Mouse (Mus musculus) embryo, embryonic 9.5 days (tissue): ENCODE results near the gene Cap2.

Source experiments
- DNase-seq: peaks from one replicate; pipeline ENCODE4 v3.0.0-alpha.2; 2017; ENCODE audit errors: extremely low spot score

Cap2 gene

DNA sequence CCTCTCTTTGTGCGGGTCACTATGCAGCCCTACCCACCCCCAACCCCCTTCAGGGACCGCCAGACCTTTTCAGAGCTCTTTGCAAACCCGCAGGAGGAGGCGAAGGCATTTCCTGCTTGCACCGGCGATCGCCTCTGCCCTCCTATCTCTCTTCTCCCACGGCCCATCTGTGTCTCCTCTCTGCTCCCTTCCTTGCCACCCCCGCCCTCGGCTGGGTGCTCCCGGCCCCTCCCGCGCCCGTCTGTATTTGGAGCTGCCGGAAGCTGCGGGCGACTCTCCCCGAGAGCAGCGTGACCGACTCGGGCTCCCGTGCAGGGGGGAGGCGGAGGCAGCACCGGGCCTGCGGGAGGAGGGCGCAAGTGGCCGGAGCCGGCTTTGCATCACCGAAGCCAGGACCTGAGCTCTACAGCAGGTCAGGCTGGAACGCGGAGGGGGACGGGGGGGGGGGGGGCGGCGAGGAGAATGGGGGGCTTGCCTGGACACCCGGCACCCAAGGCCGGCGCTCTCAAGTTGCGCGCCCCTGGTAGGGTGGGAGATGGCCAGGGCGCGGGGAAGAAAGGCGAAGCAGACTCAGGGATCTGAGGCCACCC is at the start of gene Cap2:
Cap2 (plus strand) TSS at position 49 of the 590 bp plus-strand sequence.
- DNase-seq: peak; percentile 75

DNA sequence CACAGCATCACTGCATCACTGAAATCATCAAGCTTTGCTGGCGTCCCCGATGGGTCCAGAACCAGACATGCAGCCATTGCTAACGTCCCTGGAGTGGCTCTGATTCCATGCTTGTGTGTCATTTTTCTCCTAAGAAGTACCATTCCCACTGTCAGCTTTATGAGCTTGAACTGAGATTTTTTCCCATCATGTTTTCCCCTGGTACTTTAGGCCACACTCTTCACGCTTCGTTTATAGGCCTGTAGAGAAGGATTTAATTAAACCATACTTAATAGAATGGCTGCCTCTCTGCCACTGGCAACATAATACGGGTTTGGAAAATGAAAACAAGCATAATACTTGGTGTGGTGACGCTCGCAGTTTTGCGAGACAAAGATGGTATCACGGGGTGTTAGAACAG is 42.1 kb upstream of the Cap2 start:
- DNase-seq: no peak

DNA sequence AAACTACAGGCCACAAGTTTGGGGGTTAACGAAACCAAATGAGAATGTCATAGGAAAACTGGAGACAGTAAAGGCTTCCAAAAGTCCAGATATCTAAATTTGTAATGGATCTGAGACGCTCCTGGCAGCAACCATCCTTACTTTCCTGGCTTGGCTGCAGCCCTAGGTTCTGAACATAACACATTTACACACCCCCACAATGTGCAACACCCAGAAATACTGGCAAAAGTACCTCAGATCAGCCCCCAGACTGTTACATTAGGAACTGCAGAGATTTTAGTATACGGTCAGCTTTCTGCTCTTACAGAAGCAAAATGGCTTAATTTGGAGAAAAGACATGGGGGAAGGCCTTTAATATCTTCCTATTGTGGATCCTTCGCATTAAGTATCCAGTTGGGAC is 39.4 kb upstream of the Cap2 start:
- no peak for DNase-seq

DNA sequence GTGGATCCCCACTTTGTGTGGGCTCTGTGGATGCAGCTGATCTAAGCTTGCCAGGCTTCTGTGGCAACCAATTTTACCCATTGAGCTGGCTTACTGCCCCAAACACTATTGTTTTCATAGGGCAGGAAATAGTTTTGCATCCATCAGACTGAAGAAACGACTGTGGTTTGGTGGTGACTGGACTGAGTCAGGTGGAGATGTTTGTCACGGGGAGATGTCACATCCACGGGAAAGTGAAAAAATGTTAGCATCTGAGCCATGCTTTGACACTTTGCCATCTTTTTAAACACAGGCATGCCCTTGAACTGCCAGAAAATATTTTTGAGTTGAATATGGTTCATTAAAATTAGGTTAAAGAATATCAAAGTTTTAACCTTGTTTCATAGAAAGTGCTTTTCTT is 37.9 kb upstream of the Cap2 start:
- DNase-seq: no peak

DNA sequence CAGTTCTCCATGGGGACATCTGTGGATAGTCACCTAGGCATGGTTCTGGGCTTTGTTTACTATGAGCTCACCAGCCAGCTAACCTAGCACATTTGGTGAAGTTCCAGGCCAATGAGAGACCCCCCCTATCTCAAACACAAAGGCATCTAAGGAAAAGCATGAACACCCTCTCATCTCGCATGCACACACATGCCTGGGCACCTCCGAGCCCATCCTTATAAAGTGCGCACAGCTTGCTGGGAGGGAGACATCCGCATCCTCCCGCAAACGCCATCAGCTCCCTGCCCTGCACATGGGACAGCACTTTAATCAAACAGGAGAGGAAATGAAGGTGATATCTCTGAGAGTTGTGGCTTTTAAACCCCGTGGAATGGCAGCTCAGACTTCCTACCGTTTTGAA is 33.4 kb upstream of the Cap2 start:
- no peak for DNase-seq

DNA sequence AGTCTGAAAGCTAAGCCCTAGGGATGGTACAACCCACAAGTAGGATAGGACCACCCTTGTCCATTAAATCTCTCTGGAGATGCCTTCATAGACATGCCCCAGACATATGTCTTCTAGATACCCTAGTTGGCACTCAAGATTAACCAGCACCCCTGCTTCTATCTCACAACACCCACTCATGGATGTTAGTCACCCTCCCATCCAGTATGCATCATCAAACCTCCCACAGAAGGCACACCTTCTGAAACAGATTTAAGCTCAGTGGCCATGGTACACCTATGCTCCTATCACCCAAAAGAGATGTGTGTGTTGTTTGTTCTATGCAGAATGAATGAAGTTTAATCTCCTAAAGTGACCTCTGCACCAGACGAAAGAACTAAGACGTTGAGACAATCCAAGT is 32.1 kb upstream of the Cap2 start:
- no peak for DNase-seq

DNA sequence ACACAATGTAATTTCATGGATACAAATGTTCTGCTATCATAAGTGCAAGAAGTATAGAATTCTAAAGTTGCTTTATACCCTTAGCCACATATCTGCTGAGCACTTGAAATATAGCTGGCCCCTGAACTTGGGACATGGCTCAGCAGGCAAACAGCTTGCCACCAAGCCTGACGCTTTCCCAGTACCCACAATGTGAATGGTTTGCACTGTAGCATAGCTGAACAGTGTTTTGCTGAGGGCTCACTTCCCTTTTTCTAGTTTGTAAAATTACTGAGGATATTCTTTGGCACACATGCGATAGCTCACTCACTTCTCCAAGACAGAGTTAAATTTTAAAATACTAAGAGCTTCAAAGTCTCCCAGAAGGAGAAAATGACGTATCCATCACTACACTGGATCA is 20.4 kb upstream of the Cap2 start:
- no peak for DNase-seq

DNA sequence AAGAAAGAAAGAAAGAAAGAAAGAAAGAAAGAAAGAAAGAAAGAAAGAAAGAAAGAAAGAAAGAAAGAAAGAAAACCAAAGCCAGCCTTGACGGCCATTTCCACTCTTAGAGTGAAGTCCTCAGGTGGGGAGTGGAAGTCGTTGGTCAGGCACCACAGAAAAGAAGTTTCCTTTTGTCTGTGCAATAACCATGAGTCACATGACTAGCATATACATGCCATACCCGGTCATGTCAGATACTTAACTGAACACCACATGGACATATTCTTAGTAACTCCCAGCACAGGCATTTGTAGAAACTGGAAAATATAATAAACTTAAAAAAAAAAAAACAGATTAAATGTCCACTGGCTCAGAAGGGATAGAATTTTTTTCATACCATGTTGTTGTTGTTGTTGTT is 16.0 kb upstream of the Cap2 start:
- DNase-seq: no peak

DNA sequence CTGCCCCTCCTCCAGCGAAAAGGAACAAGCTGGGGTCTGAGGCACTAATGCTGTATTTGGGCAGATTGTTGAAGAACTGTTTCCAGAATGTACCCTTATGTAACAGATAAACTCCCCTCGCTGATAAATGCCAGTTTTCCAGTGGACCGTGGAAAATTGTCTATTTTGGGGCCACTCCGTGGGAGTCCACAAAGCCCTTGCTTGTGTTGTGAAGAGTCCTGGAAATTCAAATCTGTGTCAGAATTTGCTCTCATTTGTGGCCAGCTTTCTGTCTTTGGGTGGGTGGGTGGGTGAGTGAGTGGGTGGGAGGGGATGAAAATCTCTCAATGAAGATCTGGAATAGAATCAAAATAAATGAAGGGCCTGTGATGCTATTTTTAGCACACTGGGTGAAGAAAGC is 13.5 kb upstream of the Cap2 start:
- DNase-seq: no peak

DNA sequence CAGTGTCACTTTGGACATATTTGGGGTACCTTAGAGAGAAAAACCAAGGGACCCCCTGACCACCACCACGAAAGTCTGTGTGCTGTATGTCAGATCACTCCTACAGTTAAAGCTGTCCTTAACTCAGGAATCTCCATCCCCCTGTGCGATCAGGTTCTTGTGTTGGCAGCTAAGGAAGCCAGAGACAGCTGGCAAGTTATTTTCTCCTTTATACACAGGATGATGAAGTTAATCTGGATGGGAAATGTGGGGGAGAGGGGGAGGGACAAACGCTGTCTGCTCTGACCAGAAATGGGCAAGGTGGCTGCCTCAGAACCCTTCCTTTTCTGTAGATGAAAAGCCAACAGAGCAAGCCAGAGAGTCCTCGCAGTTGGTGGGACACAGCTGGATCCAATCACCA is 11.0 kb upstream of the Cap2 start:
- DNase-seq: no peak

DNA sequence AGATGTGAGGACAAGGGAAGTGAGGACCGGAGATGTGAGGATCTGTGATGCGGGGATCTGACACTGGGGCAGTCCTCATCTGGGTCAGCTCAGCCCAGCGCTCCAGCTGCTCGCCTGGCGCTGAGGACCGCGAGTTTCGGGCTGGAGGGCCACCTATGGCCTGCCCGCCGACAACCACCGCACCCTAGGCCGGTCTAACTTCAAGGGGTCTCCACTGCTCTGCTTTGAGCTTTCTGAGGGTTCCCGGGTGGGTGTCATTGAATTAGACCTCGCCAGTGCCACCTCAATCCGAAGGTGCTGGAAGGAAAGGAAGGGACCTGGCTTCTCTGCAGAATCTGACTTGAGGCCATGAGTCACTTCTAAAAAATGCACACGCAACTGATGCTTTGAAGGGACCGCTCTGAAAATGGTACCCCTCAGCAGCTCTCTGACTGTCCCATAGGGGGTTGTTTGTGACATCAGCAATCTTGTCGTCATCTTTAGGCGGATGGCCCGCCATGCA is 793 bp downstream of the Cap2 start:
- peak; percentile 54 for DNase-seq

DNA sequence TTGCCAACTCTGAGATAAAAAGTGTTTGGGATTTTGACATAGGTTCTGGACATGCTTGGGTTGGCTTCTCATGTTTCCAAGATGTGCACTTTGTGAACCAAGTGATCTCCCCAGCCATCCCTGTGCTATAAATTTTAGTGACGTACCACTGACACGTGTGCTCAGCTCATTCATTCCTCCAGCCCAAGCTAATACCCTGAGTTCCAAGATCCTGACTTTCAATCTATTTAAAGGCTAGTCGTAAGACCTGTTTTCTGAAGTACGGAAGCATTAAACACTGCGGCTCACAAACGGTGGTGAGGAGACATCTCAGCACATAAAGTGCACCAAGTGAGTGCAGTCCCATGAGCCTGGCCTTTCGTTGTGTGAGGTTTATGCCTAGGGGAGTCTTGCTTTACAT is 6.3 kb downstream of the Cap2 start:
- DNase-seq: no peak

DNA sequence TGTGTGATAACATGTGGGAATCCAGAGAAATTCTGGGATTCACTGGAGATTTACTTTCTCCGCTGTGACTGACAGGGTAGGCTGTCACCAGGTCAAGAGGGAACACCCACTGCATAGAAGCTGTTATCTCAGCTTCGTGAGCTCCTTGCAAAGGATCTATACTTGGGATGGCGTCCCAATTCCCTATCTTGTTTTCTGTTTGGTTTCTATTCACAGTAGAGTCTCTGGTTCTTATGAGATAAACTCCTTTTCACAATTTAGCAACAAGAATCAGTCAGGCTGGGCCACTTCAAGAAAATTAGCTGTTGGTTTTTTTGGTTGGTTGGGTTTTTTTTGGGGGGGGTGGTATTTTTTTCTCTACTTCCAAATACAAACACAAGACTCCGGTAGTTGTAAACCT is 7.2 kb downstream of the Cap2 start:
- DNase-seq: no peak

DNA sequence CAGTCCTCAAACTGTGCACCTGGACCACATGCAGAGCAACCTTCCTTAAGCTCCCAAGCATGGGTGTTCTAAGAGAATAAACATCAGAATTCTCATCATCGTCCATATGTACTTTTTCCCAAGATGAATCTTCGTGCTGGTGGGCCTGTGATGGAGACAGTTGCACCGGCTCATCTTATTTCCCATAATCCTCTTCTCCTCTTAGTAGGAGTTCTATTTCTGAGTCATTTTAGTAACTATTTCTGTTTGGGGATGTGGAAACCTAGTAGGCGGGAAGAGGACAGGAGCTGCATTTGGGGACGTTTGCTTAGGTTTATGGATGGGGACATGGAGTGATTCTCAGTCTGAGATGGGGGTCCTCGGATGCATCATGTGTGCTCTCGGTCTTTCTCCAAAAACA is 8.8 kb downstream of the Cap2 start:
- no peak for DNase-seq

DNA sequence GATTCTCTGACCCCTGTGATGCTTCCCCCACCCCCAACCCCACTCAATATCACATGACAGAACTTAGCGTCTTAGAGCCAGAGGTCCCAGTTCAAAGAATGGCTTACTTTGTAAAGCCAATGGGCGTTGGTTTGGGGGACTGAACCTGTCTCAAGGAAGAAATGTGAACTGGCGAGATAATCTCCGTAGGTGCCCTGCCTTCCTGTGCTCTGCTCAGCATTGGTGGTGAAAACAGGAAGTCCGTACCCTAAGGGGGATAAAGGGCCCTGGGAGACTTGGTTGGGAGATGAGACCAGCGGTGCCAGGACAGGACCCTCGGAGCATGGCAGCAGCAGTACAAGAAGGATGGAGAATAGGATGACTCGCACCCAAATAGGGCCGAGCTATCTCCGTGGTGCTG is 12.8 kb downstream of the Cap2 start:
- DNase-seq: no peak

DNA sequence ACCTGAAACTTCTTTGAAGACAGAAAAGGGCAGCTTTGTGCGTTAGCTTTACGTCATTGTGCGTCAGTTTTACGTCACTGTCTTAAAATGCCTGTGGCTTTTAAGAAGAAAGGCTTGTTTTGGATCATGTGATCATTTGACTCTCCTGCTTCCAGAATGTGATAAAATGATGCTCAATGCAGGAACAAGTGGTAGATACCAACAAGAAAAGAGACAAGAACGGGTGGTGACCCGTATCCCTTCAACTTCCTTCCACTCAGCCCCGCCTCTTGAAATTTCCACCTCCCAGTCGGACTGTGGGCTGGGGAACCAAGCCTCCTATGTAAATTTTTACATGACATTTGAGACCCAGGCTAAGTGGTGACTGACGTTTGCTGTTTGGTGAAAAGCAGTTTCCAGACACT is 13.5 kb downstream of the Cap2 start:
- DNase-seq: no peak

DNA sequence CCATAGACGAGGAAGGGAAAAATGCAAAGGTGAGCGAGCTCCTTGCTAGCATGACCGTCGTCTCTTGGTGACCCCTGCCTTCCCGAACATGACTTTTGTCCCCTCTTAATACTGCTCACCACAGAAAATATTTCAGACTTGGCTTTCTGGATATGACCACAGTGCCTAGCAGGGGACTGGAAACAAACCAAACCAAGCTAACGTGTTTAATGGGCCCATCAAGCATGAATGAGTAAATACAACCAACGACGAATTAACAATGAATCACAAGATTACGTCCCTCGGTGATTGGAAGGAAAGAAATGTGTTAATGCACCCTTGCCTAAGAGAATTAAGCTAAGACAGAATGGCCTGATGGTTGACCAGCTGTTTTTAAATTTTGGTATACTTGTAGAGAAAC is 13.9 kb downstream of the Cap2 start:
- DNase-seq: no peak

DNA sequence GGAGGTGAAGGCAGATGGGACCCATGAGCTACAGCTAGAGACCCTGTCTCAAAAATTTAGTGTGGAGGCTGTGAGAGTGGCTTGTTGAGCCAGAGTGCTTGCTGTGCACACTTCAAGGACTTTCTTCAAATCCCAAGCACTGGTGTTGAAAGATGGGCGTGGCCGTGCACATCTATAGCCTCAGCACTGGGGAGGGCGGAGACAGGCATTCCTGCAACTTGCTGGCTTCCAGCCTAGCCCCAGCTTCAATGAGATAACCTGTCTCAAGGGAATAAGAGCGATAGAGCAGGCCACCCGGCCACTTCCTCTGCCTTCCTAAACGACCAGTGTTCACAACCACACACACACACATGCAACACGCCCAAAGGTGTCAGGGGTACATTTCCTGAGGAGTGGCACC is 14.5 kb downstream of the Cap2 start:
- DNase-seq: no peak

DNA sequence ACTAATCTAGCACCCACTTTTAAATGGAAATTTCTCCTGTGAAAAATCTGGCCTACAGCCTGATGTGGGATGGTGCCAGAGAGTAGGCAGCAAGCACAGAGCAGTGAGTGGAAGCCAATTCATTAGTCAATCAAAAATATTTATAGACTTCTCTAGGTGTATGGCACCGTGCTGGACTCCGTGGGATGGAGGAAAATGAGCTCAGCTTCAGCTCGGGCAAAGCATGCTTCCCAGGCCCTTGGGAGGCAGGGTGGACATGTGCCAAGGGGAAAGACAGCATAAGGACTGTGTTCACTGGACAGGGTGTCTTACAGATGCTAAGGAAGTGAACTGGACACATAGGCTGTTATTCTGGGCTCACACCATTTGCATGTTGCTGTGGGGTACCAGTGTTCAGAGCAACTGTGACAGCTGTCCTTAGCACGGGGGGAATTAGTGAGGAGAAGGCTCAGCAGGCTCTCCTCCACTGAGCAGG is 15.6 kb downstream of the Cap2 start:
- DNase-seq: no peak

DNA sequence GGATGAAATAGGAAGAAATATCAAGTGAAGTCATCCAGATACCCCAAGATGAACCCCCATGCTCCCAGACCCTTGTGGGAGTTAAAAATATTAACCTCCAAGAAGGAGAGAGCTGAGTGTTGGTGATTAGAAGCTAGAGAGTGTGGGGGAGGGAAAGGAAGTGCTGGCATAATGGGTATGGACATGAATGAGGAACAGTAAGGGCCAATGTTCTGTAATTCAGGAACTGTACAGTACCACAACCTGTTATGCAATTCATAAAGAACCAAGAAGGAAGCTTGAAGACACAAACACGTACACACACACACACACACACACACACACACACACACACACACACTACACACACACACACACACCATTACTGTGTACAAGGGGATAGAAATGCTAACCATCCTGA is 19.8 kb downstream of the Cap2 start:
- DNase-seq: no peak

DNA sequence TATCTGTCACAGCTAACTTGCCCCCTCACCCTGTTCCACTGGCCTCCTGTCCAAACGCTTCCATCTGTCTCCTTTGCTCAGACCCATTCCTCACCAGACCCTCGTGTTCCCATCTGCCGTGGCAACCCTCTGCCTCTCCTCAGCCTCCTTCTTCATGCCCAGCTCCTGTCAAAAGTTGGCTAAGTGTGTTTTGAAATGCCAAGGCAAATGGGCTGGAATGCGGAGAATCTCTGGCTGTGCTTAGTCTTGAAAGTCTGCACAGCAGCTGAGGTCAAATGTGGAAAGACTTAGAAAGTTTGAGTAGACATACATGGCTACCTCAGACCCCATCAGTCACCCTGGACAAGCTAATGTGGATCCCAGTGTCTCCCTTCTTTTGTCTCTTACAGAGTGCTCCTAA is 21.1 kb downstream of the Cap2 start:
- DNase-seq: no peak

DNA sequence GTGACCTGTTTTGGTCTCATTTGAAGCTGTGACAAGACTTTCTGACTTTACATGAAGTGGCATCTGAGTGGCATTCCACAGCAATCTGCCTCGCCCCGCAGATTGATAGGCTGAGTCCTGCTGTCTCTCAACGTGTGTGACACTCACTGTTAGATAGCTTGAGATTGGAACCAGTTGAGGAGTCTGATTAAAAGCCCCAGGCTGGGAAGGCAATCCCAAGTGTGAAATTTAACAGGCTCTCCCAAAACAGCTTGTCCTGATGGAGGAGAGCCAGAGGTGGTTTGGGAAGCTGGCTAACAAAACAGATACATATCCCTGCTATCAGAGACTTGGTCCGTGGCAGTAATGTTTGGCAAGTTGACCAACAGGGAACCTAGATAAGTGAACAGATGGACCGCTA is 21.6 kb downstream of the Cap2 start:
- no peak for DNase-seq

DNA sequence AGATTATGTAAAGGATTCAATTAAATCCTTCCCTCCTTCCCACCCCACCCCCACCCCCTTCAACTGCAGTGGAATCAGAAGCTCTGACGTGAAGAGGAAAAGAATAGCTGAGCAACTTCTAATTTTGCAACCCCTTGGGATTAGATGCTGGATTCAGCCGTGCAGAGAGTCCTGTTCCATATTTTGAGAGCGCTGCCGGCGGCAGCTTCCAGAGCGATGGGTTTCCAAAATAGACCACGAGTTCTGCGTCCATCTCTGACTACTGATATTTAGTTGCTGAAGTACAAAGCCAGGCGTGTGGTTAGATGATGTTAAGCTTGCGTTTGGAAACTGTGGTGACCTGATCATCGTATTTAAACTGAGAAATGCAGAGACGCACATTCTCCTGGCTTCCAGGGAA is 22.1 kb downstream of the Cap2 start:
- DNase-seq: no peak
